Mouse (Mus musculus) erythroblast, embryonic 14.5 days (primary cell): ENCODE measurements around the gene Chsy1. TPM values are rescaled to one million over a fixed set of nuclear protein-coding genes. Genes with fewer than 3 reads are reported as not detected.

Experiments used
- H3K27me3 ChIP-seq: 2 replicates; pipeline ENCODE4 v1.6.1; 2012; ENCODE audit warnings: inconsistent platforms; ENCODE audit not compliant: control insufficient read depth
- H3K36me3 ChIP-seq: 2 replicates; pipeline ENCODE4 v1.6.1; 2012; ENCODE audit warnings: mild to moderate bottlenecking, inconsistent platforms; ENCODE audit not compliant: control insufficient read depth
- H3K4me1 ChIP-seq: 2 replicates; pipeline ENCODE4 v1.6.1; 2012; ENCODE audit warnings: inconsistent platforms; ENCODE audit not compliant: control insufficient read depth
- H3K4me3 ChIP-seq: replicated peaks from 2 replicates; pipeline ENCODE3; 2012; ENCODE audit warnings: moderate library complexity, mild to moderate bottlenecking, inconsistent platforms
- H3K9me3 ChIP-seq: 2 replicates; pipeline ENCODE4 v1.6.1; 2012; ENCODE audit warnings: low read length, inconsistent platforms, mixed read lengths; ENCODE audit not compliant: control insufficient read depth
- GATA1 ChIP-seq: IDR thresholded peaks from 2 replicates; pipeline ENCODE4 v1.6.1; 2012; ENCODE audit warnings: low read length, inconsistent platforms, mixed read lengths
- TAL1 ChIP-seq: IDR thresholded peaks from 3 replicates; pipeline ENCODE4 v1.6.1; 2012; ENCODE audit warnings: low read length, inconsistent platforms, mixed read lengths
- polyA plus RNA-seq: library from polyadenylated mRNA; stranded (reverse); fragments of >175 nt; gene quantifications from 2 replicates; pipeline ENCODE4 v1.2.3, GENCODE M21; 2012

Gene Chsy1
- polyA plus RNA-seq, 1 experiment, result 1.4 TPM

DNA sequence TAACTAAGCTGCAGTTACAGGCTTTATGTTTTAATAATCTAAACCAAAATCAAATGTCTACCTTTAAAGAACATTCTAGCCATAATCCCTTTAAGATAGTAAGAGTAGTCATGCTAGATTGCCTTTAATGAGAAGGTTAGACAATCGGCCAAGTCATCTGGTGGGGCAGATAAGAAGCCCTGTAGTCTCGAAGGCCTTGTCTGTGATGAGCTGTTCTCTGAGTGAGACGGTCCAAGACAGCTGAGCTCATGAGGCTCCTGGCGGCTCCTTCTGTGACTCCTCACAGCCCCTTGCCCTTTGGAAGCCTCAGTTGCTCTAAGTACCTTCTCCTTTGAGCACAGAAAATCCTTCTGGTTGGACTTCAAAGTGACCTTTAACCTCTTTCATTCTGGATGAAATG is 67.6 kb downstream of the Chsy1 start:
- no peaks in the 10 kb centered on the region; the same call in 1 of the 2 replicates for H3K9me3 ChIP-seq
- no peak overlapping the region for H3K4me3 ChIP-seq
- peaks cover 14% of the 10 kb centered on the region for H3K27me3 ChIP-seq
- peaks cover 60% of the 10 kb centered on the region for H3K4me1 ChIP-seq
- no peak for TF ChIP-seq TAL1
- H3K36me3 ChIP-seq, result peaks cover 48% of the 10 kb centered on the region

GRCm38 (mm10) chr7:66178101-66178500 is 68.8 kb downstream of the Chsy1 start:
- H3K36me3 ChIP-seq, result peaks cover 36% of the 10 kb centered on the region
- TF ChIP-seq TAL1 (no peak), GATA1 (no peak)
- peaks cover 3% of the 10 kb centered on the region for H3K9me3 ChIP-seq
- peaks cover 60% of the 10 kb centered on the region for H3K4me1 ChIP-seq
- peaks cover 14% of the 10 kb centered on the region for H3K27me3 ChIP-seq
- no peak overlapping the region for H3K4me3 ChIP-seq

DNA sequence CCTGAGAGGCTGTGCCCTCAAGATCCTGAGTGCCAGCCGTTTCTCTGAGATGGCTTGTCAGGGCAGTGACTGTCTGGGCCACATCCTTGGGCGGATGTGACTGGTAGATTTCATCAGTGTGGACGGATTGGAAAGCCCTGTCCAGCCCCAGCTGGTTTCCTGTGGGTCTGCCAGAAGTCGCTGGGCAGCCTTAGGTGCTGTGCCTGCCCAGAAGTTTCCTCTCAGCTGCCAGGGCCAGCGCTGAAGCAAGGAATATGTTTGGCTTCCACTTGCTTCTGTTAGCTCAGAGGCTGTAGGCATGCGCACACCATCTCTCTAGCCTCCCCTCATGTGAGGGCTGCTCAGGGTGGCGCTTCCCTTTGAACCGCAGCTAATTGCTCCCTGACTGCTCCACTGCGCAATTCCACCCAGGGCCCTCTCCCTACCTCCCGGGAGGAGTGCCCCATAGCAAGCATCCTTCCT is 69.8 kb downstream of the Chsy1 start:
- Histone ChIP-seq H3K36me3 (peaks cover 26% of the 10 kb centered on the region), H3K9me3 (peaks cover 3% of the 10 kb centered on the region), H3K4me1 (peaks cover 66% of the 10 kb centered on the region), H3K27me3 (peaks cover 14% of the 10 kb centered on the region), H3K4me3 (no peak overlapping the region)
- TF ChIP-seq GATA1 (no peak), TAL1 (no peak)

DNA sequence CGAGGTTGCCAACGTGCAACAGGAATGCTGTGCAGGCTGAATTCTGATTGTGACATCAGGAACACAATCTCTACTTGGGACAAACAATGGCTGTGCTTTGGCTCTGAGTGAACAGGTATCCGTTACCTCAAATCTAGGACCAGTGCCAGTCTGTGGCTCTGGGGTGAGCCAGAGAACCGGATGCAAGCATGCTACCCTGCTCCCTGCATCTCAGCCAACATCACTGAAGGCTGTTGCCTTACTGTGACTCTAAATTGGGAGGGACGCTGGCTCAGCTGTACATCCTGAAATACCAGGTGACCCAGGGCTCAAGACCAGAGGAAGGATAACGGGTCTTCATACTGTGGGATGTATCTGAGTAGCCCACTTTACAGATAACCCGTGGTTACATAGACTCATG is 70.4 kb downstream of the Chsy1 start:
- H3K4me3 ChIP-seq, result no peak overlapping the region

DNA sequence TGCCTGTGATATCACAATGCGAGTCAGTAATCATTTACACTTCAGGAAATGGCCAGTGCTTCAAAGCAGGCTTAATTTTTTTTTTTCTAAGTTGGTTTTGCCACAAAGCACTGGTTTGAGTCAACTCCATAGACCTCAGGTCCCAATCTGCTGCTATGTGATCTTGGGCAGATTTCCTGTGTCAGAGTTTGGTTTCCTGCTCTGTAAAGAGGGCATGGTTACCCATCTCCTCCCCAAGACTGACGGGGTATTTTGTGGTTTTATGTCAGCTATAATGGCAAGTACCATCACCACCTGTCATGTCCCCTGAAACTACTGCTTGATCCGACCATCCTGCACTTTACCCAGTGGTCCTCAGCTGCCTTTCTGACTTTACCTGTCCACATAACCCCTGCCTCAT is 70.9 kb downstream of the Chsy1 start:
- H3K36me3 ChIP-seq, result peaks cover 15% of the 10 kb centered on the region
- H3K27me3 ChIP-seq, result peaks cover 14% of the 10 kb centered on the region
- H3K9me3 ChIP-seq, result peaks cover 3% of the 10 kb centered on the region
- H3K4me1 ChIP-seq, result peaks cover 65% of the 10 kb centered on the region
- TF ChIP-seq GATA1, result no peak
- no peak for TF ChIP-seq TAL1
- no peak overlapping the region for H3K4me3 ChIP-seq

More for the DNA sequence above, 70.4 kb downstream of the Chsy1 start:
- peaks cover 14% of the 10 kb centered on the region for H3K27me3 ChIP-seq
- H3K9me3 ChIP-seq, result peaks cover 3% of the 10 kb centered on the region
- H3K36me3 ChIP-seq, result peaks cover 20% of the 10 kb centered on the region
- H3K4me1 ChIP-seq, result peaks cover 65% of the 10 kb centered on the region
- TF ChIP-seq TAL1 (no peak), GATA1 (no peak)

GRCm38 (mm10) chr7:66180711-66181365 is 71.5 kb downstream of the Chsy1 start:
- Histone ChIP-seq H3K4me1 (peaks cover 65% of the 10 kb centered on the region), H3K36me3 (peaks cover 9% of the 10 kb centered on the region), H3K27me3 (peaks cover 14% of the 10 kb centered on the region), H3K9me3 (peaks cover 3% of the 10 kb centered on the region), H3K4me3 (no peak overlapping the region)
- TF ChIP-seq GATA1 (no peak), TAL1 (no peak)

DNA sequence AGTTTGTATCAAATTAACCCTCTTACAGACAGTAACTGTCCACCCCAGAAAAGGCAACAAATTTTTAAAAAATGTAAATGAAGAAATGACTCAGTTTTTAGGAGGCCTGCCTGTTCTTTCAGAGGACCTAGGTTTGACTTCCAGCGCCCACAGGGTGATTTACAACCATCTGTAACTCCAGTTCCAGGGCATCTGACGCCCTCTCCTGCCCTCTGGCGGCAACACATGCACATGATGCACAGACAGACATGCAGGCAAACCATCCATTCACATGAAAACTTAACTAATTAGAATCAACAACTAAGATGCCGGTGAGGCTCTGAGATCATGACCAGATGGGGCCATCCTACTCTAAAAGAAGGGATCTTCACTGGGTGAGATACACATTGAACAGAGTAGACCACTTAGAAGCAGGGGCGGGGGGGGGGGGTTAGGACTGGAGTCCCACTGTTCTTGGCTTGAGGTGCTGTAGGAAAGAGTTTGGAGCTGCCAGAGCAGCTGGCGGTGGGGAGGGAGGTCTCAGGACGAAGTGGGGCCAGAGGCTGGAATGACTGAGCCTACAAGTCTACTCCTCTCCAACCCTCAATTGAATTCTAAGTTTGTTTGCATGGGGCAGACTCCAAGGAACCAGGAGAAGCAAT is 72.9 kb downstream of the Chsy1 start:
- Histone ChIP-seq H3K27me3 (peaks cover 14% of the 10 kb centered on the region), H3K4me3 (no peak overlapping the region), H3K4me1 (peaks cover 65% of the 10 kb centered on the region), H3K36me3 (peaks cover 3% of the 10 kb centered on the region; the same call in 1 of the 2 replicates), H3K9me3 (peaks cover 3% of the 10 kb centered on the region)
- TF ChIP-seq TAL1, result no peak
- no peak for TF ChIP-seq GATA1

- peaks cover 14% of the 10 kb centered on the region for H3K27me3 ChIP-seq
- H3K9me3 ChIP-seq, result peaks cover 3% of the 10 kb centered on the region
- no peaks in the 10 kb centered on the region; the same call in 1 of the 2 replicates for H3K36me3 ChIP-seq
- H3K4me1 ChIP-seq, result peaks cover 70% of the 10 kb centered on the region
- no peak for TF ChIP-seq TAL1
- no peak for TF ChIP-seq GATA1
- no peak overlapping the region for H3K4me3 ChIP-seq
These were observed 74.1 kb downstream of the Chsy1 start for GRCm38 (mm10) chr7:66183404-66183803.

GRCm38 (mm10) chr7:66184026-66184425 is 74.7 kb downstream of the Chsy1 start:
- peaks cover 3% of the 10 kb centered on the region for H3K9me3 ChIP-seq
- H3K4me3 ChIP-seq, result no peak overlapping the region
- no peak for TF ChIP-seq GATA1
- no peak for TF ChIP-seq TAL1
- no peaks in the 10 kb centered on the region; the same call in 1 of the 2 replicates for H3K36me3 ChIP-seq
- peaks cover 73% of the 10 kb centered on the region for H3K4me1 ChIP-seq
- peaks cover 14% of the 10 kb centered on the region for H3K27me3 ChIP-seq
